Mouse (Mus musculus): ENCODE results near the gene Gm45140. TPM values are rescaled to one million over a fixed set of nuclear protein-coding genes. Genes with fewer than 3 reads are reported as not detected.

Gene Gm45140
- 1.4 and 1.6 TPM in 2 replicates for polyA plus RNA-seq (2014; fragmentation: Nextera tagmentation; extraction: Ambion mirVana)

- Histone ChIP-seq H3K4me3 (ENCODE audit: control insufficient read depth in 1 of 2, insufficient read depth in 1 of 2, low read depth in 1 of 2, low read length in 2 of 2) (no peak within 1 kb of the TSS), H3K36me3 (ENCODE audit: control insufficient read depth, insufficient read depth, low read length) (peaks cover 42% of the 10 kb centered on the region), H3K9ac (ENCODE audit: low read length) (no peak within 1 kb of the TSS), H3K27me3 (ENCODE audit: control insufficient read depth, insufficient read depth, low read length) (no peaks in the 10 kb centered on the region), H3K4me2 (ENCODE audit: low read length) (no peak within 1 kb of the TSS), H3K27ac (replicated peaks in 1 of 2; ENCODE audit: control insufficient read depth in 1 of 2, insufficient read depth in 1 of 2, low read depth in 2 of 2, low read length in 2 of 2) (no peak within 1 kb of the TSS), H3K9me3 (ENCODE audit: control insufficient read depth, low read length) (no peaks in the 10 kb centered on the region), H3K4me1 (ENCODE audit: control insufficient read depth in 2 of 2, insufficient read depth in 2 of 2, low read length in 2 of 2) (0 out of 4 replicates have a peak, but pooled peaks cover 0 to 7% of the 10 kb centered on the region in 2 experiments)
- ATAC-seq (ENCODE audit: insufficient number of reproducible peaks, insufficient read depth, low FRiP score, low read depth): no peak
- 93% methylated on average over 7 of the region's 7 CpGs for WGBS
Observed at GRCm38 (mm10) chr6:87835695-87836094, at the start of gene Gm45140. Gene Gm45140 (minus strand): TSS chr6:87835795.

GRCm38 (mm10) chr6:87882816-87883215 lies 47.2 kb upstream of the Gm45140 start:
- Histone ChIP-seq H3K27ac (replicated peaks in 1 of 2; ENCODE audit: control insufficient read depth in 1 of 2, insufficient read depth in 1 of 2, low read depth in 2 of 2, low read length in 2 of 2) (no peak overlapping the region), H3K4me3 (ENCODE audit: control insufficient read depth in 1 of 2, insufficient read depth in 1 of 2, low read depth in 1 of 2, low read length in 2 of 2) (no peak overlapping the region), H3K4me2 (ENCODE audit: low read length) (no peak overlapping the region), H3K27me3 (ENCODE audit: control insufficient read depth, insufficient read depth, low read length) (no peaks in the 10 kb centered on the region), H3K36me3 (ENCODE audit: control insufficient read depth, insufficient read depth, low read length) (no peaks in the 10 kb centered on the region), H3K4me1 (ENCODE audit: control insufficient read depth in 2 of 2, insufficient read depth in 2 of 2, low read length in 2 of 2) (peaks cover 0 to 2% of the 10 kb centered on the region in 2 experiments; a peak in 1 of 4 replicates), H3K9ac (ENCODE audit: low read length) (no peak overlapping the region), H3K9me3 (ENCODE audit: control insufficient read depth, low read length) (no peaks in the 10 kb centered on the region)
- ATAC-seq (ENCODE audit: insufficient number of reproducible peaks, insufficient read depth, low FRiP score, low read depth): no peak
- WGBS: 49% methylated on average over 4 of the region's 4 CpGs

- peaks cover 0 to 2% of the 10 kb centered on the region in 2 experiments; a peak in 1 of 4 replicates for H3K4me1 ChIP-seq (ENCODE audit: control insufficient read depth in 2 of 2, insufficient read depth in 2 of 2, low read length in 2 of 2)
- H3K36me3 ChIP-seq (ENCODE audit: control insufficient read depth, insufficient read depth, low read length): no peaks in the 10 kb centered on the region
- no peaks in the 10 kb centered on the region for H3K9me3 ChIP-seq (ENCODE audit: control insufficient read depth, low read length)
- no peak overlapping the region for H3K27ac ChIP-seq (replicated peaks in 1 of 2; ENCODE audit: control insufficient read depth in 1 of 2, insufficient read depth in 1 of 2, low read depth in 2 of 2, low read length in 2 of 2)
- no peak overlapping the region for H3K9ac ChIP-seq (ENCODE audit: low read length)
- H3K4me2 ChIP-seq (ENCODE audit: low read length): no peak overlapping the region
- H3K27me3 ChIP-seq (ENCODE audit: control insufficient read depth, insufficient read depth, low read length): no peaks in the 10 kb centered on the region
- WGBS: 67% methylated on average over 3 of the region's 3 CpGs
- H3K4me3 ChIP-seq (ENCODE audit: control insufficient read depth in 1 of 2, insufficient read depth in 1 of 2, low read depth in 1 of 2, low read length in 2 of 2): no peak overlapping the region
- ATAC-seq (ENCODE audit: insufficient number of reproducible peaks, insufficient read depth, low FRiP score, low read depth): no peak
Observed at GRCm38 (mm10) chr6:87882221-87882620, 46.6 kb upstream of the Gm45140 start.

- H3K4me2 ChIP-seq (ENCODE audit: low read length): no peak overlapping the region
- 59% methylated on average over 3 of the region's 3 CpGs for WGBS
- no peak overlapping the region for H3K4me3 ChIP-seq (ENCODE audit: control insufficient read depth in 1 of 2, insufficient read depth in 1 of 2, low read depth in 1 of 2, low read length in 2 of 2)
- no peak overlapping the region for H3K27ac ChIP-seq (replicated peaks in 1 of 2; ENCODE audit: control insufficient read depth in 1 of 2, insufficient read depth in 1 of 2, low read depth in 2 of 2, low read length in 2 of 2)
- H3K9ac ChIP-seq (ENCODE audit: low read length): no peak overlapping the region
- ATAC-seq (ENCODE audit: insufficient number of reproducible peaks, insufficient read depth, low FRiP score, low read depth): no peak
- no peaks in the 10 kb centered on the region for H3K27me3 ChIP-seq (ENCODE audit: control insufficient read depth, insufficient read depth, low read length)
- no peaks in the 10 kb centered on the region for H3K36me3 ChIP-seq (ENCODE audit: control insufficient read depth, insufficient read depth, low read length)
- H3K9me3 ChIP-seq (ENCODE audit: control insufficient read depth, low read length): no peaks in the 10 kb centered on the region
- H3K4me1 ChIP-seq (ENCODE audit: control insufficient read depth in 2 of 2, insufficient read depth in 2 of 2, low read length in 2 of 2): peaks cover 0 to 2% of the 10 kb centered on the region in 2 experiments; a peak in 1 of 4 replicates
Observed at GRCm38 (mm10) chr6:87879628-87880027, 44.0 kb upstream of the Gm45140 start.

- ATAC-seq (ENCODE audit: insufficient number of reproducible peaks, insufficient read depth, low FRiP score, low read depth): no peak
- Histone ChIP-seq H3K36me3 (ENCODE audit: control insufficient read depth, insufficient read depth, low read length) (no peaks in the 10 kb centered on the region), H3K9me3 (ENCODE audit: control insufficient read depth, low read length) (no peaks in the 10 kb centered on the region), H3K4me1 (ENCODE audit: control insufficient read depth in 2 of 2, insufficient read depth in 2 of 2, low read length in 2 of 2) (peaks cover 0 to 2% of the 10 kb centered on the region in 2 experiments; a peak in 1 of 4 replicates), H3K9ac (ENCODE audit: low read length) (no peak overlapping the region), H3K4me2 (ENCODE audit: low read length) (no peak overlapping the region), H3K27me3 (ENCODE audit: control insufficient read depth, insufficient read depth, low read length) (no peaks in the 10 kb centered on the region), H3K27ac (replicated peaks in 1 of 2; ENCODE audit: control insufficient read depth in 1 of 2, insufficient read depth in 1 of 2, low read depth in 2 of 2, low read length in 2 of 2) (no peak overlapping the region), H3K4me3 (ENCODE audit: control insufficient read depth in 1 of 2, insufficient read depth in 1 of 2, low read depth in 1 of 2, low read length in 2 of 2) (no peak overlapping the region)
- WGBS: 42% methylated on average over 4 of the region's 4 CpGs
Observed at GRCm38 (mm10) chr6:87879010-87879409, 43.4 kb upstream of the Gm45140 start.

GRCm38 (mm10) chr6:87876068-87876643 lies 40.6 kb upstream of the Gm45140 start:
- H3K27ac ChIP-seq (replicated peaks in 1 of 2; ENCODE audit: control insufficient read depth in 1 of 2, insufficient read depth in 1 of 2, low read depth in 2 of 2, low read length in 2 of 2): no peak overlapping the region
- WGBS: 69% methylated on average over 13 of the region's 13 CpGs
- no peak for ATAC-seq (ENCODE audit: insufficient number of reproducible peaks, insufficient read depth, low FRiP score, low read depth)
- H3K9ac ChIP-seq (ENCODE audit: low read length): no peak overlapping the region
- H3K27me3 ChIP-seq (ENCODE audit: control insufficient read depth, insufficient read depth, low read length): no peaks in the 10 kb centered on the region
- H3K4me3 ChIP-seq (ENCODE audit: control insufficient read depth in 1 of 2, insufficient read depth in 1 of 2, low read depth in 1 of 2, low read length in 2 of 2): no peak overlapping the region
- peak overlapping the region; percentile 8; the same call in 1 of the 2 replicates for H3K4me2 ChIP-seq (ENCODE audit: low read length)
- no peaks in the 10 kb centered on the region for H3K36me3 ChIP-seq (ENCODE audit: control insufficient read depth, insufficient read depth, low read length)
- H3K9me3 ChIP-seq (ENCODE audit: control insufficient read depth, low read length): no peaks in the 10 kb centered on the region
- no peaks in the 10 kb centered on the region for H3K4me1 ChIP-seq (ENCODE audit: control insufficient read depth in 2 of 2, insufficient read depth in 2 of 2, low read length in 2 of 2)

GRCm38 (mm10) chr6:87875562-87875961 lies 40.0 kb upstream of the Gm45140 start:
- H3K4me1 ChIP-seq (ENCODE audit: control insufficient read depth in 2 of 2, insufficient read depth in 2 of 2, low read length in 2 of 2): no peaks in the 10 kb centered on the region
- WGBS: 75% methylated on average over 7 of the region's 7 CpGs
- H3K9ac ChIP-seq (ENCODE audit: low read length): no peak overlapping the region
- no peaks in the 10 kb centered on the region for H3K27me3 ChIP-seq (ENCODE audit: control insufficient read depth, insufficient read depth, low read length)
- ATAC-seq (ENCODE audit: insufficient number of reproducible peaks, insufficient read depth, low FRiP score, low read depth): no peak
- H3K36me3 ChIP-seq (ENCODE audit: control insufficient read depth, insufficient read depth, low read length): no peaks in the 10 kb centered on the region
- no peak overlapping the region for H3K4me2 ChIP-seq (ENCODE audit: low read length)
- no peak overlapping the region for H3K4me3 ChIP-seq (ENCODE audit: control insufficient read depth in 1 of 2, insufficient read depth in 1 of 2, low read depth in 1 of 2, low read length in 2 of 2)
- H3K9me3 ChIP-seq (ENCODE audit: control insufficient read depth, low read length): no peaks in the 10 kb centered on the region
- H3K27ac ChIP-seq (replicated peaks in 1 of 2; ENCODE audit: control insufficient read depth in 1 of 2, insufficient read depth in 1 of 2, low read depth in 2 of 2, low read length in 2 of 2): no peak overlapping the region

GRCm38 (mm10) chr6:87875083-87875482 lies 39.5 kb upstream of the Gm45140 start:
- WGBS: 43% methylated on average over 1 of the region's 1 CpGs
- Histone ChIP-seq H3K9me3 (ENCODE audit: control insufficient read depth, low read length) (no peaks in the 10 kb centered on the region), H3K4me1 (ENCODE audit: control insufficient read depth in 2 of 2, insufficient read depth in 2 of 2, low read length in 2 of 2) (no peaks in the 10 kb centered on the region), H3K36me3 (ENCODE audit: control insufficient read depth, insufficient read depth, low read length) (no peaks in the 10 kb centered on the region), H3K4me2 (ENCODE audit: low read length) (no peak overlapping the region), H3K27me3 (ENCODE audit: control insufficient read depth, insufficient read depth, low read length) (no peaks in the 10 kb centered on the region), H3K4me3 (ENCODE audit: control insufficient read depth in 1 of 2, insufficient read depth in 1 of 2, low read depth in 1 of 2, low read length in 2 of 2) (no peak overlapping the region), H3K27ac (replicated peaks in 1 of 2; ENCODE audit: control insufficient read depth in 1 of 2, insufficient read depth in 1 of 2, low read depth in 2 of 2, low read length in 2 of 2) (no peak overlapping the region), H3K9ac (ENCODE audit: low read length) (no peak overlapping the region)
- no peak for ATAC-seq (ENCODE audit: insufficient number of reproducible peaks, insufficient read depth, low FRiP score, low read depth)

Data from heart, embryonic 14.5 days (tissue).